ENCODE assay signal across 10 mouse cellular contexts in genomic region chr17:45747858-45748785, GRCm38 (mm10). TPM values are rescaled to one million over a fixed set of nuclear protein-coding genes. Genes with fewer than 3 reads are reported as not detected.
DNase-seq lines count a peak whose midpoint lies in the region; ATAC-seq lines count a peak whose summit lies in the region.
"Had no signal": no experiment of that assay in that cellular context is flagged by ENCODE, and none has a peak within 500 bp of the region (broad histone marks: within the 10 kb centered on the region; RNA-seq: fewer than 3 reads in every experiment).

No protein-coding gene starts in this region.

- ATAC-seq in forebrain, embryonic 13.5 days = no peak
- peak; percentile 51 for ATAC-seq in cerebellum, adult (ENCODE audit: insufficient number of reproducible peaks, low FRiP score, low TSS enrichment)
- peak; percentile 69 for ATAC-seq in frontal cortex, adult (ENCODE audit: low TSS enrichment)
- 0 out of 2 replicates have a peak, but pooled peaks have one; percentile 24 for ATAC-seq in intestine, embryonic 16.5 days
- ATAC-seq in megakaryocyte-erythroid progenitor cell, adult 5-6 weeks (replicated peaks; ENCODE audit: low FRiP score, low TSS enrichment, poor library complexity, severe bottlenecking) = 0 out of 2 replicates have a peak, but pooled peaks have one; percentile 43

- peaks cover 4% of the 10 kb centered on the region; the same call in 1 of the 2 replicates for H3K27me3 ChIP-seq in forebrain, embryonic 10.5 days (ENCODE audit: poor library complexity, severe bottlenecking)
- H3K27me3 ChIP-seq in forebrain, embryonic 13.5 days = no peaks in the 10 kb centered on the region
- H3K27me3 ChIP-seq in intestine, embryonic 16.5 days (replicated peaks; ENCODE audit: control insufficient read depth, insufficient read depth, low read length) = no peaks in the 10 kb centered on the region

- H3K9ac ChIP-seq in forebrain, embryonic 13.5 days = no peak overlapping the region
- no peak overlapping the region for H3K9ac ChIP-seq in intestine, embryonic 16.5 days (ENCODE audit: low read depth, low read length)

- peak; percentile 48 for DNase-seq in forebrain, embryonic 10.5 days (ENCODE audit: extremely low spot score, low spot score)
- DNase-seq in 416B (ENCODE audit: low read depth) = peak; percentile 38
- DNase-seq in spleen, adult 18-20 months = no peak

- H3K36me3 ChIP-seq in forebrain, embryonic 10.5 days (replicated peaks) = no peaks in the 10 kb centered on the region
- no peaks in the 10 kb centered on the region for H3K36me3 ChIP-seq in forebrain, embryonic 13.5 days (ENCODE audit: poor library complexity, severe bottlenecking)
- H3K36me3 ChIP-seq in intestine, embryonic 16.5 days (ENCODE audit: control insufficient read depth, insufficient read depth, low read length) = no peaks in the 10 kb centered on the region

- H3K9me3 ChIP-seq in forebrain, embryonic 10.5 days = no peaks in the 10 kb centered on the region
- no peaks in the 10 kb centered on the region for H3K9me3 ChIP-seq in forebrain, embryonic 13.5 days (replicated peaks)
- no peaks in the 10 kb centered on the region for H3K9me3 ChIP-seq in intestine, embryonic 16.5 days (ENCODE audit: control insufficient read depth, low read length)

- peaks cover 32% of the 10 kb centered on the region for H3K4me1 ChIP-seq in forebrain, embryonic 10.5 days
- H3K4me1 ChIP-seq in forebrain, embryonic 13.5 days = no peaks in the 10 kb centered on the region
- H3K4me1 ChIP-seq in intestine, embryonic 16.5 days (ENCODE audit: control insufficient read depth, insufficient read depth, low read length) = peaks cover 7% of the 10 kb centered on the region; the same call in 1 of the 2 replicates

- H3K27ac ChIP-seq in forebrain, embryonic 10.5 days = peak overlapping the region; percentile 64
- H3K27ac ChIP-seq in forebrain, embryonic 13.5 days = no peak overlapping the region
- no peak overlapping the region for H3K27ac ChIP-seq in intestine, embryonic 16.5 days (ENCODE audit: low read length)

- no peak overlapping the region for H3K4me2 ChIP-seq in forebrain, embryonic 13.5 days
- H3K4me2 ChIP-seq in intestine, embryonic 16.5 days (ENCODE audit: low read depth, low read length) = no peak overlapping the region

- H3K4me3 ChIP-seq in forebrain, embryonic 10.5 days = no peak overlapping the region
- H3K4me3 ChIP-seq in forebrain, embryonic 13.5 days = no peak overlapping the region
- H3K4me3 ChIP-seq in intestine, embryonic 16.5 days (ENCODE audit: low read length) = no peak overlapping the region

- WGBS in forebrain, embryonic 10.5 days = 75% methylated on average over 16 of the region's 16 CpGs
- WGBS in forebrain, embryonic 13.5 days = 68% methylated on average over 16 of the region's 16 CpGs
- WGBS in intestine, embryonic 16.5 days = 70% methylated on average over 16 of the region's 16 CpGs

RNA-seq across cellular contexts. Expression of gene 1600014C23Rik, which starts 14.5 kb away (rescaled TPM):
- polyA plus RNA-seq in forebrain, embryonic 10.5 days (2016; fragmentation: Nextera tagmentation; extraction: Ambion mirVana) = 0.79 TPM in 1 of 2 replicates, not detected in the other
- polyA plus RNA-seq in forebrain, embryonic 13.5 days (2015; fragmentation: Nextera tagmentation; extraction: Ambion mirVana) = 0.48 TPM in 1 of 2 replicates, not detected in the other
- polyA plus RNA-seq in intestine, embryonic 16.5 days (2015; fragmentation: Nextera tagmentation; extraction: Ambion mirVana) = 0.76 TPM in 1 of 2 replicates, not detected in the other
- not detected in 2 replicates for total RNA-seq in megakaryocyte-erythroid progenitor cell, adult 5-6 weeks (2014; fragmentation: Nextera tagmentation)
- not detected in 2 replicates for total RNA-seq in megakaryocyte-erythroid progenitor cell, adult 5-6 weeks (2017)
- total RNA-seq: hematopoietic stem cell, adult 5-6 weeks had no signal
- polyA plus RNA-seq: neural tube, embryonic 14.5 days had no signal

Comparison
In these comparisons a context has a peak if more than half of its experiments do, and no peak if none do; other contexts are left out.
1. DNase-seq: peak in forebrain, embryonic 10.5 days (single experiment) and 416B (single experiment); none in spleen, adult 18-20 months (0 of 2).